Mouse (Mus musculus): Measurements from ENCODE around the gene Susd2. TPM values are rescaled to one million over a fixed set of nuclear protein-coding genes. Genes with fewer than 3 reads are reported as not detected.

The Susd2 gene
- polyA plus RNA-seq, 1 experiment from 2014 or later: 11.0 TPM

- H3K27me3 ChIP-seq: peaks cover 25% of the 10 kb centered on the region
- peaks cover 55% of the 10 kb centered on the region for H3K4me1 ChIP-seq (replicated peaks)
- no peaks in the 10 kb centered on the region for H3K9me3 ChIP-seq (replicated peaks)
- ATAC-seq (replicated peaks; ENCODE audit: insufficient number of reproducible peaks, insufficient read depth, low FRiP score, low read depth): no peak
- H3K27ac ChIP-seq: peak overlapping the region; percentile 50
- 41% methylated on average over 5 of the region's 5 CpGs for WGBS
- H3K4me2 ChIP-seq: no peak overlapping the region
- no peak overlapping the region for H3K9ac ChIP-seq
- no peak overlapping the region for H3K4me3 ChIP-seq
- H3K36me3 ChIP-seq: no peaks in the 10 kb centered on the region
Measured at GRCm38 (mm10) chr10:75588336-75588735, 55.5 kb downstream of the Susd2 start.

GRCm38 (mm10) chr10:75587781-75588180 lies 56.0 kb downstream of the Susd2 start:
- H3K9me3 ChIP-seq (replicated peaks): no peaks in the 10 kb centered on the region
- no peak overlapping the region for H3K9ac ChIP-seq
- 52% methylated on average over 4 of the region's 4 CpGs for WGBS
- H3K27ac ChIP-seq: peak overlapping the region; percentile 50
- no peaks in the 10 kb centered on the region for H3K36me3 ChIP-seq
- ATAC-seq (replicated peaks; ENCODE audit: insufficient number of reproducible peaks, insufficient read depth, low FRiP score, low read depth): no peak
- H3K4me3 ChIP-seq: no peak overlapping the region
- no peak overlapping the region for H3K4me2 ChIP-seq
- peaks cover 31% of the 10 kb centered on the region for H3K27me3 ChIP-seq
- H3K4me1 ChIP-seq (replicated peaks): peaks cover 54% of the 10 kb centered on the region

Other genes starting within 250 kb of the Susd2 start
- gene Upb1, start 242.9 kb downstream of the Susd2 start, polyA plus RNA-seq (2015; fragmentation: Nextera tagmentation; extraction: Ambion mirVana): 0.62 and 0.75 TPM in 2 replicates
- 84.9 and 92.3 TPM in 2 replicates for gene Snrpd3, start 126.5 kb downstream of the Susd2 start, polyA plus RNA-seq (2015; fragmentation: Nextera tagmentation; extraction: Ambion mirVana)
- 22.8 and 25.6 TPM in 2 replicates for gene Gucd1, start 126.0 kb downstream of the Susd2 start, polyA plus RNA-seq (2015; fragmentation: Nextera tagmentation; extraction: Ambion mirVana)
- gene Lrrc75b, start 83.7 kb downstream of the Susd2 start, polyA plus RNA-seq (2015; fragmentation: Nextera tagmentation; extraction: Ambion mirVana): 1.7 and 2.2 TPM in 2 replicates
- gene Ggt1, start 82.4 kb downstream of the Susd2 start, polyA plus RNA-seq (2015; fragmentation: Nextera tagmentation; extraction: Ambion mirVana): 0.48 and 0.86 TPM in 2 replicates
- 7.5 and 9.5 TPM in 2 replicates for gene Ggt5, start 54.7 kb downstream of the Susd2 start, polyA plus RNA-seq (2015; fragmentation: Nextera tagmentation; extraction: Ambion mirVana)
- gene Cabin1, start 120.3 kb upstream of the Susd2 start, polyA plus RNA-seq (2015; fragmentation: Nextera tagmentation; extraction: Ambion mirVana): 25.2 and 26.7 TPM in 2 replicates
- gene Ddt, start 129.4 kb upstream of the Susd2 start, polyA plus RNA-seq (2015; fragmentation: Nextera tagmentation; extraction: Ambion mirVana): 40.0 and 40.9 TPM in 2 replicates
- not detected in 2 replicates for gene Gm20441, start 136.9 kb upstream of the Susd2 start, polyA plus RNA-seq (2015; fragmentation: Nextera tagmentation; extraction: Ambion mirVana)
- 4.4 and 8.3 TPM in 2 replicates for gene Gstt3, start 137.4 kb upstream of the Susd2 start, polyA plus RNA-seq (2015; fragmentation: Nextera tagmentation; extraction: Ambion mirVana)
- gene Gstt1, start 154.6 kb upstream of the Susd2 start, polyA plus RNA-seq (2015; fragmentation: Nextera tagmentation; extraction: Ambion mirVana): 7.4 and 14.1 TPM in 2 replicates
- gene Gstt4, start 178.5 kb upstream of the Susd2 start, polyA plus RNA-seq (2015; fragmentation: Nextera tagmentation; extraction: Ambion mirVana): not detected in 2 replicates
- 10.4 and 16.3 TPM in 2 replicates for gene Gstt2, start 193.4 kb upstream of the Susd2 start, polyA plus RNA-seq (2015; fragmentation: Nextera tagmentation; extraction: Ambion mirVana)
- gene Mif, start 216.2 kb upstream of the Susd2 start, polyA plus RNA-seq (2015; fragmentation: Nextera tagmentation; extraction: Ambion mirVana): 1,758 and 1,798 TPM in 2 replicates
- 1.4 and 1.9 TPM in 2 replicates for gene Derl3, start 249.4 kb upstream of the Susd2 start, polyA plus RNA-seq (2015; fragmentation: Nextera tagmentation; extraction: Ambion mirVana)

All from heart, embryonic 15.5 days (tissue).